Mouse (Mus musculus): ENCODE data around the gene Rpp25l. TPM values are rescaled to one million over a fixed set of nuclear protein-coding genes. Genes with fewer than 3 reads are reported as not detected.

Rpp25l gene
- total and polyA plus RNA-seq, 2 experiments = 20.5 to 59.1 TPM

DNA sequence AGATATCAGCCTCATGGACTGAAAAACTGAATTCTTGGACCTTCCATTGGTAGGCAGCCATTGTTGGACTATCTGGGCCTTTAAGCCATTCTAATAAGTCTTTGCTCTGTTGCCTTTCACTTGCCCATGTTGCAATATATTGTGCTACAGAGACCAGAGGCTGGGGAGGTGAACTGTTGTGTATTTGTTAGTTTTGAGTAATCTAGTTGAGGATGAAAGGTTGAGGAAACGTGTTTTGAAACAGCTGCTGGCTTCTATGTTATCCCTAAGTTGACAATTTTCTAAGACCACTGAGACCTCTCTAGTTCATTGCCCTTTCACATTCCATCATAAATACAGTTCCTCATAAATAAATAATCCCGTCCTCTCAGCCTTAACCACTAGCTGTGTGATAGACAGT, 30.8 kb upstream of the Rpp25l start:
- H3K36me3 ChIP-seq (ENCODE audit: control insufficient read depth, insufficient read depth, low read length) = peaks cover 13% of the 10 kb centered on the region
- WGBS = 17% methylated on average over 2 of the region's 2 CpGs
- peaks cover 18% of the 10 kb centered on the region for H3K4me1 ChIP-seq (ENCODE audit: control insufficient read depth, insufficient read depth, low read length)
- no peaks in the 10 kb centered on the region for H3K27me3 ChIP-seq (ENCODE audit: control insufficient read depth, insufficient read depth, low read length)
- H3K4me3 ChIP-seq (ENCODE audit: insufficient read depth, low read depth, low read length) = no peak overlapping the region
- TF ChIP-seq CTCF (IDR thresholded peaks at IDR 0.05; ENCODE audit: low read depth, low read length) (no peak), POLR2A (IDR thresholded peaks at IDR 0.05; ENCODE audit: extremely low read depth, insufficient read depth, low read length) (no peak)
- peak; percentile 94 for DNase-seq (ENCODE audit: extremely low read depth, low read depth, low spot score)
- H3K79me2 ChIP-seq (ENCODE audit: control insufficient read depth, insufficient read depth, low read length) = peaks cover 6% of the 10 kb centered on the region; the same call in 1 of the 2 replicates
- peak overlapping the region; percentile 84 for H3K27ac ChIP-seq (replicated peaks; ENCODE audit: insufficient read depth, low read depth, low read length)
- no peak overlapping the region for H3K9ac ChIP-seq (ENCODE audit: low read depth, low read length)

DNA sequence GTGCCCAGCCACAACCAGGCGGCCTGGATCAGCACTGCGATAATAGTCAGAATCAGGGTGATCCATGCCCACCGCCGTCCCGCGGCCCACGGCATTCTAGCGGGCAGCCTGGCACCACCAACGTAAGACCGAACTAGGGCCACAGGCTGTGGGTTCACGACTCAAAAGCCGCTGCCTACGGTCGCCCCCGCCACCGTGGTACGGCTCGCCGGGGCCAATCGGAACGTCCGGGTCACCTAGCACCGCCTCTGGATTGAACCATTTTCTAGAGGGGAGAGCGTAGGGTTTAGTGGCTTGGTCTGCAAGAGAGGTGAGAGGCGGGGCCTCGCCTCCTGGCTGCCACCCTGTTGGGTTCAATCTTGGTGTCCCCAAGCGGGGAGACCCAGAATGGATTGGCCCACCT, 27.8 kb upstream of the Rpp25l start:
- peak overlapping the region; percentile 89 for H3K9ac ChIP-seq (ENCODE audit: low read depth, low read length)
- H3K4me3 ChIP-seq (ENCODE audit: insufficient read depth, low read depth, low read length) = peak overlapping the region; percentile 84
- H3K79me2 ChIP-seq (ENCODE audit: control insufficient read depth, insufficient read depth, low read length) = peaks cover 6% of the 10 kb centered on the region; the same call in 1 of the 2 replicates
- H3K27me3 ChIP-seq (ENCODE audit: control insufficient read depth, insufficient read depth, low read length) = no peaks in the 10 kb centered on the region
- H3K4me1 ChIP-seq (ENCODE audit: control insufficient read depth, insufficient read depth, low read length) = peaks cover 23% of the 10 kb centered on the region
- TF ChIP-seq CTCF (IDR thresholded peaks at IDR 0.05; ENCODE audit: low read depth, low read length) = no peak
- TF ChIP-seq POLR2A (IDR thresholded peaks at IDR 0.05; ENCODE audit: extremely low read depth, insufficient read depth, low read length) = peak; percentile 97
- H3K36me3 ChIP-seq (ENCODE audit: control insufficient read depth, insufficient read depth, low read length) = peaks cover 7% of the 10 kb centered on the region
- WGBS = under 1% methylated on average over 27 of the region's 27 CpGs
- peak overlapping the region; percentile 92 for H3K27ac ChIP-seq (replicated peaks; ENCODE audit: insufficient read depth, low read depth, low read length)
- peak; percentile 96 for DNase-seq (ENCODE audit: extremely low read depth, low read depth, low spot score)

DNA sequence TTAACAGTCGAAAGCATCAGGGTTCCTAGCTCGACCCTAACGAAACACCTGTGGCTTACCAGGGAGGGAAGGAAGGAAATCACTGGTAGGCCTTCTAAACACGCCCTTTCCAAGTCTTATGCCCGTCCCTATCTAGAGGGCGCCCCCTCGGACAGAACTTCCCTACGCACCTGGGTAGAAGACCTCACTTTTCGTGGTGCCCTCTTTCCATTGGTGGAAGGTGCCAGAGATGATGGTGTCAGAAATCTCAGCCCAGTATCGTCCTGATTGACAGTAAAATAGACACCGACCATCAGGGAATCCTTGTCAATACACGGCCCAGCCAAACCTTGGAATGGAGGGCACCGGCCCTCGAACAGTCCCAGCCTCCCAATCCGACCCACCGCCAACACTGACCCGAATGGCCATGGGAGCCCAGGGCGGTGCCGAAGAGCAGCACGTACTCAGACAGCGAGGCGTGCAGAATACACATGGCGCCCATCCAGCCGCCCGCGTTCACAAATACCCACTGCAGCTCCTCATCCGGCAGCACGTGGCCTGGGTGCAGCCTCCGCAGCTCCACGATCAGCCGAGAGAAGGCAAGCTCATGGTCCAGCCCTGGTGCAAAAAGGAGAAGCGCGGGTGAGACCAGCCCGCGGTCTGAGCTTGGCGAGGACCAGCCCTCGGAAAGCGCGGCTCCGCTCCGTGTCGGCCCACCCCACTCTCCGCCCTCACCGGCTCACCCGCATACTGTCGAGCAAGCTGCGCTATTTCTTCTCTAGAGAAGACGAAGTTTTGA, 27.2 kb upstream of the Rpp25l start:
- Histone ChIP-seq H3K27ac (replicated peaks; ENCODE audit: insufficient read depth, low read depth, low read length) (peak overlapping the region; percentile 92), H3K9ac (ENCODE audit: low read depth, low read length) (peak overlapping the region; percentile 89), H3K4me1 (ENCODE audit: control insufficient read depth, insufficient read depth, low read length) (peaks cover 23% of the 10 kb centered on the region), H3K79me2 (ENCODE audit: control insufficient read depth, insufficient read depth, low read length) (peaks cover 6% of the 10 kb centered on the region; the same call in 1 of the 2 replicates), H3K36me3 (ENCODE audit: control insufficient read depth, insufficient read depth, low read length) (peaks cover 7% of the 10 kb centered on the region), H3K4me3 (ENCODE audit: insufficient read depth, low read depth, low read length) (peak overlapping the region; percentile 84), H3K27me3 (ENCODE audit: control insufficient read depth, insufficient read depth, low read length) (no peaks in the 10 kb centered on the region)
- DNase-seq (ENCODE audit: extremely low read depth, low read depth, low spot score) = peak; percentile 63
- TF ChIP-seq POLR2A (IDR thresholded peaks at IDR 0.05; ENCODE audit: extremely low read depth, insufficient read depth, low read length) (no peak), CTCF (IDR thresholded peaks at IDR 0.05; ENCODE audit: low read depth, low read length) (0 out of 2 replicates have a peak, but pooled peaks have one; percentile 4)
- WGBS = under 1% methylated on average over 48 of the region's 48 CpGs

DNA sequence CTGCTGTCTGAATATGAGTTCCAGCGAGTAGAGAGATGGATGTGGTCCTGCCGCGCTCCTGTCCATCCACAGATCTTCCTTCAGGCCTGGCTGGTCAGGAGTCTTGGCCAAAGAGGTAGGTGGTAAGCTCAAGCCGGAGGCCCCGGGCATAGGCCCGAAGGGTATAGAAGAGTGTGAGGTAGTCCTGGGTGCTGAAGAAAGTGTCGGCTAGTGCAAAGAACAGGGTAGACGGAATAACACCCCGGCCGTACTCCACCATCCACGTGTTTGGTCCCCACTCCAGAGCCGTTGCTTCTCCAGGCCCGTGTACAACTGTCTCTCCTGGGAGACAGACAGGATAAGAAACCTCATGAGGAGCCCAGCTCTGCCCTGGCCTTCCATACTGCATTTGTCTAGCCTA, 25.9 kb upstream of the Rpp25l start:
- Histone ChIP-seq H3K4me1 (ENCODE audit: control insufficient read depth, insufficient read depth, low read length) (peaks cover 18% of the 10 kb centered on the region), H3K79me2 (ENCODE audit: control insufficient read depth, insufficient read depth, low read length) (peaks cover 6% of the 10 kb centered on the region; the same call in 1 of the 2 replicates), H3K36me3 (ENCODE audit: control insufficient read depth, insufficient read depth, low read length) (peaks cover 7% of the 10 kb centered on the region), H3K27ac (replicated peaks; ENCODE audit: insufficient read depth, low read depth, low read length) (no peak overlapping the region), H3K4me3 (ENCODE audit: insufficient read depth, low read depth, low read length) (no peak overlapping the region), H3K9ac (ENCODE audit: low read depth, low read length) (no peak overlapping the region), H3K27me3 (ENCODE audit: control insufficient read depth, insufficient read depth, low read length) (no peaks in the 10 kb centered on the region)
- WGBS = 93% methylated on average over 13 of the region's 13 CpGs
- TF ChIP-seq CTCF (IDR thresholded peaks at IDR 0.05; ENCODE audit: low read depth, low read length) = no peak
- no peak for TF ChIP-seq POLR2A (IDR thresholded peaks at IDR 0.05; ENCODE audit: extremely low read depth, insufficient read depth, low read length)
- no peak for DNase-seq (ENCODE audit: extremely low read depth, low read depth, low spot score)

DNA sequence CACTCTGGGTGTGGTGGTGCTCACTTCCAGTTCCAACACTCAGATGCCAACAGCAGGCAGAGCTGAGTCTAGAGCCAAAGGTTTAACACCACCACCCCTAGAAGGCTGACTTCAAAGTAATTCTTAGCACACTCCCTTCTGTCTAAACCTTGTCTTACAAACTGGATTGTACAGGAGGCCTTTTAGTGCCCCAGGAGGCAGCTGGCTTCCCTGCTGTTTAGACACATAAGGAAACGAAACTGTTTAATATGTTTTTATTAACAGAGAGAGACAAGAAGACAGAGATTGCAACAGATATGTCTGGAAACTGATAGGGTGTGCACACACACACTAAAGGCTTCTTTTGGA, 24.9 kb upstream of the Rpp25l start:
- H3K9ac ChIP-seq (ENCODE audit: low read depth, low read length) = no peak overlapping the region
- no peak overlapping the region for H3K27ac ChIP-seq (replicated peaks; ENCODE audit: insufficient read depth, low read depth, low read length)
- WGBS = 24% methylated on average over 1 of the region's 1 CpGs
- 0 out of 2 replicates have a peak, but pooled peaks cover 1% of the 10 kb centered on the region for H3K27me3 ChIP-seq (ENCODE audit: control insufficient read depth, insufficient read depth, low read length)
- DNase-seq (ENCODE audit: extremely low read depth, low read depth, low spot score) = no peak
- H3K79me2 ChIP-seq (ENCODE audit: control insufficient read depth, insufficient read depth, low read length) = peaks cover 6% of the 10 kb centered on the region; the same call in 1 of the 2 replicates
- peaks cover 15% of the 10 kb centered on the region; the same call in 1 of the 2 replicates for H3K4me1 ChIP-seq (ENCODE audit: control insufficient read depth, insufficient read depth, low read length)
- no peak for TF ChIP-seq POLR2A (IDR thresholded peaks at IDR 0.05; ENCODE audit: extremely low read depth, insufficient read depth, low read length)
- TF ChIP-seq CTCF (IDR thresholded peaks at IDR 0.05; ENCODE audit: low read depth, low read length) = no peak
- peaks cover 7% of the 10 kb centered on the region for H3K36me3 ChIP-seq (ENCODE audit: control insufficient read depth, insufficient read depth, low read length)
- H3K4me3 ChIP-seq (ENCODE audit: insufficient read depth, low read depth, low read length) = no peak overlapping the region

Measured in liver, adult 2 months (tissue).